Mouse (Mus musculus) megakaryocyte, adult 5-6 weeks (primary cell): ENCODE measurements around the gene Fut1. TPM values are rescaled to one million over a fixed set of nuclear protein-coding genes. Genes with fewer than 3 reads are reported as not detected.

Experiments used
- ATAC-seq: 2 replicates; pipeline ENCODE4 v1.8.0; 2016; ENCODE audit warnings: mild to moderate bottlenecking, inconsistent platforms; ENCODE audit not compliant: poor library complexity, severe bottlenecking
- total RNA-seq, 2 experiments: library from RNA; stranded (forward) in 1 of 2; stranded (reverse) in 1 of 2; fragments of 153-499, 151-499 nt in 1 of 2; fragments of 221-1000, 200-1000 nt in 1 of 2; gene quantifications; 2 replicates each; pipeline versions ENCODE4 v1.2.3 to v1.2.4; 2015 to 2017

Gene Fut1
- total RNA-seq, 2 experiments from 2014 or later: not detected

- ATAC-seq: no peak
These were observed 17.9 kb upstream of the Fut1 start for GRCm38 (mm10) chr7:45598960-45599879.

GRCm38 (mm10) chr7:45605704-45606289 lies 11.3 kb upstream of the Fut1 start:
- no peak for ATAC-seq

DNA sequence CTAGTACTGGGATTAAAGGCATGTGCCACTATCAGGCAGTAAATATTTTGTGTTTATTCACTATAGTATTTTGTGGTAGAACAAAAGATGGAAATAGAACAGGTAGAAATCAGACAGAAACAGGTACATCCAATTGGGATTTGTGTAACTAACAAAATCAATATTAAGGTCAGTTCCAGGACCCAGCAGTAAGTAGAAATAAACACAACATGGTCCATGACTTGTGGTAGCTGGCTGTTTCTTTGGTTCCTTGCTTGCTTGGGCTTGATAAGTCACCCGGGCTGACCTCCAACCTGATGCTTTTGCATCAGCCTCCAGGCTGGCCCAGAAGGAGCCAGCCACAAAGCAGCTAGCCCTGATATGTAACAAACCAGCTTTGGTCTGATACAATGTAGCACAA lies 7.6 kb upstream of the Fut1 start:
- no peak for ATAC-seq

DNA sequence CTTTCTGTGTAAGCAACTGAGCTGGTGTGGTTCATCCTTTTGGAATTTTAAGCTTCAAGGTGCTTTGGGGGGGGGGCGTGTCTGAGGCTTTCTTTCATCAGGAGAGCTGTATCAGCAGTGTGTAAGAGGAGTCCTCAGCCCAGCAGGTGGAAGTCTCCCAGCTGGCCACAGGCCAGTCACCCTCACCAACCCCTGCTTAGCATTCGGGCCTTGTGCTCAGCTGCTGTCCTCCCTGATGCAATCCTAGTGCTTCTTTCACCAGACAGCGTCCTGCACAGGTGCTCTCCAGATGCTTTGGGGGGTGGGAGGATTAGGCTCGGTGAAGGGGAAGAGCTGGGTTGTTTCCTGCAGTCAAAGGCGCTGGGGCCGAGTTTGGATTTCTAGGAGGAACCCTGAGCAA lies 812 bp upstream of the Fut1 start:
- ATAC-seq: no peak

DNA sequence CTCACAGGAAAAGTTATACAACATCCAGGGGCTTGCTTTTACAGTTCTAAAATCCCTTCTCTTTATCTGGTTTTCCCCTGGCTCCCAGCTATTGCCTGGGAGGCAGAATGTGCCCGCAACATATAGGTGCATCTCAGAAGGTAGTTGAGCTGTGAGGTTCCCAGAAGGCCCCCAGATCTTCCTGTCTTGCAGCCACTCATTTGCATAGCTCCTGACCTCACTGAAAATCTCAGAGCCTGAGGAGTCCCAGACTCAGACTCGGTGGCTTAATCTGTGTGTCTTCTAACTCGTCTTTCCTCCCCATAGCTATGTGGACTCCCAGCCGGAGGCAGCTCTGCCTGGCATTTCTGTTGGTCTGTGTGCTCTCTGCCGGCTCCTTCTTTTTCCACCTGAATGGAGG lies 1.2 kb downstream of the Fut1 start:
- no peak for ATAC-seq

DNA sequence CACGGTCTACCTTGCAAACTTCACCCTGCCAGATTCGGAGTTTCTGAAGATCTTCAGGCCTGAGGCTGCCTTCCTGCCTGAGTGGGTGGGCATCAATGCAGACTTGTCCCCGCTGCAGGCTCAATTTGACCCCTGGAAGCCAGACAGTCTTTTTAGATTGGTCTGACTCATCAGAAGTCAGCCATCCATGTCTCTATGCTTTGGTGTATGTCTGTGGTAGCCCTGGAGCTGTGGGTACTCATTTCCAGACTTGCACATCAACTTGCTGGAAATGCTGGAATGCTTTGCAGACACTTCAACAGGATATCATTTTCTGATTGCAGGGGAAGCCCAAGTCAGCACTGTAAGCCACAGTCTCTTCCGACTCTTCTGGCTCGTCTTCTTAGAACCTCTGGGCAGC lies 2.5 kb downstream of the Fut1 start:
- no peak for ATAC-seq

DNA sequence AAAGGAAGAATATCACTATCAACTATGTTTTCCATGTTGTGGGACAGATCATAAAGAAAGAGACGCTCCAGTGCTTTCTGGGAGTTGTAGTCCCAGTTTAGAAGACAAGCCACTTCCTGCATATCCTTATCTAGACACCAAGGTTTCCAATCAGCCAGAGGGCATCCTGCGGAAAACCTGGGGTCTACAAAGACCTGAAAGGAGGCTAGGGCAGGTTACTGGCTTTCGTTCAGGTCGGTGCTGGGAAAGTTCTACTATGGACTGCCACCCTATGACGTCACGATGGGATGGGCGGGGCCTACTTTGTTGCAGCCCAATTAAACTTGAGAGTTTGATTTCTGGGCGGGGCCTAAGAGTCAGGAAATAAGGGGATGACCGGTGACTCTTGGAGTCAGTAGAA lies 4.4 kb downstream of the Fut1 start, which contains the start of gene Izumo1:
Gene Izumo1 (plus strand): TSS at position 369 of the 400 bp plus-strand sequence.
- ATAC-seq: no peak

GRCm38 (mm10) chr7:45623507-45623906 lies 6.4 kb downstream of the Fut1 start:
- no peak for ATAC-seq

- ATAC-seq: no peak
These were observed 7.6 kb downstream of the Fut1 start for GRCm38 (mm10) chr7:45624718-45625117.

DNA sequence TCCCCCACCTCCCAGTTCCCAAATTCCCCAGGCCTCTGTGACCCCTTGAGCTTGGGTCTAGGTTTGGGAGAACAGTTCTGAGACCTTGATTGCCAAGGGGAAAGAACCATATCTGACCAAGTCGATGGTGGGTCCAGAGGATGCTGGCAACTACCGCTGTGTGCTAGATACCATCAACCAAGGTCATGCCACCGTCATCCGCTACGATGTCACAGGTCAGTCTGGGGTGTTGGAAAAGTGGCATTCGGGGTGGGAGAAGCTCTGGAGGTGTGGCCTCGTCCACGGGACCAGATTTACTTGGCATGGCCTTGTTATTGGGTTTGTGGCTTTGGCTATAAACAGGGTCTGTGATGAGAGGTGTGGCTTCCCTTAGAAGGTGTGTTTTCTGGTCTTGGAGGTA lies 8.4 kb downstream of the Fut1 start:
- no peak for ATAC-seq

DNA sequence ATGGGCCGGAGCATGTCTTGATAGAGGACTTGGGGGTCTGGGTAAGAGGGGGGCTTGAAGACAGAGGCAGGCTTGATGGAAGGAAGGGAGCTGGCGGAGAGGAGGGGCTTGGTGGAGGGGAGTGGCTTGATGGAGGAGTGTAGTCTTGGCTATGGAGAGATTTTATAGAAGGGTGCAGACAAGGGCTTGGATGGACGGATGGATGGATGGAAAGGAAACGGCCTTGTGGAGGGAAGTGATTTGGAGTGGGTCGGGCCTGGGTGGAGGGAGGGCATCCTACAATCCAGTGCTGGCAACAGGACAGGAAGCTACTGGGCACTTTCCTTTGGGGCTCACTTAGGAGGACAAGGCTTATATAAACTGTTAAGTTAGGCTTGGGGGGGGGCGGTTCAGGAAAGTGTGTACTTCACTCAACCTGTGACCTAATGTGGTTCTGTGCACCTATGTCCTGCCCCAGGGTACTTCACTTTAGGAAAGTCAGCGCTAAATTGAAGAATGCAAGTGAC lies 9.5 kb downstream of the Fut1 start:
- ATAC-seq: no peak

GRCm38 (mm10) chr7:45627261-45627660 lies 10.2 kb downstream of the Fut1 start, which contains the start of gene Rasip1:
Gene Rasip1, plus strand, starts transcription at chr7:45627488.
- ATAC-seq: no peak

GRCm38 (mm10) chr7:45628364-45629294 lies 11.5 kb downstream of the Fut1 start:
- ATAC-seq: peak; percentile 99

GRCm38 (mm10) chr7:45630064-45630907 lies 13.2 kb downstream of the Fut1 start:
- no peak for ATAC-seq

DNA sequence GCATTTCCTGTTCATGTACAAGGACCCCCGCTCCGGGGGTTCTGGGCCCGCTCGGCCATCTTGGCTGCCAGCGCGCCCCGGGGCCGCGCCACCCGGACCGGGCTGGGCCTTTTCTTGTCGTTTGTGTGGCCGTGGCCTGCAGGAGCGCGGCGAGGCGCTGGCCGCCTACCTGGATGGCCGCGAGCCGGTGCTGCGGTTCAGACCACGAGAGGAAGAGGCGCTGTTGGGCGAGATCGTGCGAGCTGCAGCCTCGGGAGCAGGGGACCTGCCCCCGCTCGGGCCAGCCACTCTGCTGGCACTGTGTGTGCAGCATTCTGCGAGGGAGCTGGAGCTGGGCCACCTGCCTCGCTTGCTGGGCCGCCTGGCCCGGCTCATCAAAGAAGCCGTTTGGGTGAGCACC lies 15.4 kb downstream of the Fut1 start:
- no peak for ATAC-seq

GRCm38 (mm10) chr7:45634946-45635681 lies 18.0 kb downstream of the Fut1 start:
- ATAC-seq: peak; percentile 96

DNA sequence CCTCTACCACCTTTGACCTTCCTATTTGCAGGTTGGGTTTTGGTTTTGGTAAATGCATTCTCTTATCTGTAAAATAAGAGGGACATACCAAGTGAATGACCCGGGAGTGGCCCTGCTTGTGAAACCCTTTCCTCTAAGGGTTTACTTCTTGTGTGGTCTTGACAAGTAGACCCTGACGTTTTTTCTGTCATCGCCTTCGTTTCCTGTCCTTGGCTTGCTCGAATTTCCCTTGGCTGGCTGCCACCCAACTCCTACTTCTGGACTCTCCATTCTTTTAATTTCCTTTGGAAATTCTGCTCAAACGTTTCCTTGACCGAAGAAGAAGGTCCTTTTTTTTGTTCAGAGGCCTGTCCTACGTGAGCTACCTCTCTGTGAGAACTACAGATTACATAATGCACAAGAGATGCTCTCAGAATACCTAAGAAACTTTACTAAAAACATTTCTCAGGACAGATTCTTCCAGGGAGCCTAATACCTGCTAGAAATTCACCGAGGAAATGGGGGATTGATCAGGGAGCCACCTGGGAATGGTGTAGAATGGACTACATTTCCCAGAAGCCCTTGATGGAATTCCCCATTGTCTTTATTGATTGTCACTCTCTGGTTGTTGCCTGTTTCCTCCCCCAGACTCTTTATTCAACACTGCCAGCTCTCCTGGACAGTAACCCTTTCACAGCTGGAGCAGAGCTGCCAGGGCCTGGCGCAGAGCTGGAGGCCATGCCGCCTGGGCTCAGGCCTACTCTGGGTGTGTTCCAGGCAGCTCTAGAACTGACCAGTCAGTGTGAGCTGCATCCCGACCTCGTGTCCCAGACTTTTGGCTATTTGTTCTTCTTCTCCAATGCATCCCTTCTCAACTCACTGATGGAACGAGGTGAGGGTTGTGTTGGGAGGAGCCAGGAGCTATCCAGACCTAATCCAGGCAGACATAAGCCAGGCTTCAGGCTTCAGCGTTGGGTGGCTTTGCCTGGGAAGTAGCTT lies 18.9 kb downstream of the Fut1 start:
- no peak for ATAC-seq

DNA sequence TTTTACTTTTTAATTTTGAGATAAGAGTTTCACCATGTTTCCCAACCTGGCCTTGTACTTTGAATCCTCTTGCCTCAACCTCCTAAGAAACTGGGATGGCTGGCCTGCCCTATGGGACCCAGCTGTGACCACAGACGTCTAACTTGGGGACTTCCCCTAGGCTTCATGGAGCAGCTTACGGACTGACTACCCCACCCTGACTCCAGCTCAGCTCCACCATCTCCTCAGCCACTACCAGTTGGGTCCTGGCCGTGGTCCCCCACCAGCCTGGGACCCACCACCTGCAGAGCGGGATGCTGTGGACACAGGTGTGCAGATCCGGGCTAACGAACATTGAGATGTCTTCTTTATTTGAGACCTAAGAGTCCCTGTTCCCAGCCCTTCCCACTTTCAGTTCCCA lies 20.6 kb downstream of the Fut1 start:
- no peak for ATAC-seq
